Mouse (Mus musculus) midbrain, embryonic 11.5 days (tissue): ENCODE data around the gene Apc2. TPM values are rescaled to one million over a fixed set of nuclear protein-coding genes. Genes with fewer than 3 reads are reported as not detected.

Experiments
- ATAC-seq: fragments of 200-750 bp; cut with Nextera tagmentation; 2 replicates; pipeline ENCODE4 v1.8.0; 2017; ENCODE audit warnings: moderate TSS enrichment, moderate library complexity; ENCODE audit not compliant: low FRiP score
- DNase-seq: peaks from one replicate; pipeline ENCODE4 v3.0.0; 2015; ENCODE audit warnings: low spot score; ENCODE audit errors: missing footprints
- H3K27ac ChIP-seq: fragments of 300-500 bp; sonication (generic); 2 replicates; pipeline ENCODE4 v1.5.1; 2014; ENCODE audit warnings: low read depth, low read length
- H3K27me3 ChIP-seq: fragments of 300-500 bp; sonication (generic); 2 replicates; pipeline ENCODE4 v1.6.1; 2014; ENCODE audit warnings: mild to moderate bottlenecking, low read length, moderate library complexity, mixed read lengths; ENCODE audit not compliant: control insufficient read depth, insufficient read depth
- H3K36me3 ChIP-seq: fragments of 300-500 bp; sonication (generic); 2 replicates; pipeline ENCODE4 v1.6.1; 2014; ENCODE audit warnings: mild to moderate bottlenecking, low read length, moderate library complexity, mixed read lengths; ENCODE audit not compliant: control insufficient read depth, insufficient read depth
- H3K4me1 ChIP-seq: fragments of 300-500 bp; sonication (generic); 2 replicates; pipeline ENCODE4 v1.6.1; 2014; ENCODE audit warnings: low read length; ENCODE audit not compliant: control insufficient read depth, insufficient read depth
- H3K4me2 ChIP-seq: fragments of 300-500 bp; sonication (generic); 2 replicates; pipeline ENCODE4 v1.6.1; 2014; ENCODE audit warnings: mild to moderate bottlenecking, moderate library complexity
- H3K4me3 ChIP-seq: fragments of 300-500 bp; sonication (generic); 2 replicates; pipeline ENCODE4 v1.5.1; 2014; ENCODE audit warnings: low read depth, low read length
- H3K9ac ChIP-seq: fragments of 300-500 bp; sonication (generic); 2 replicates; pipeline ENCODE4 v1.6.1; 2014; ENCODE audit warnings: low read length
- H3K9me3 ChIP-seq: fragments of 300-500 bp; sonication (generic); 2 replicates; pipeline ENCODE4 v1.6.1; 2016; ENCODE audit warnings: low read length; ENCODE audit not compliant: control insufficient read depth
- WGBS: fragments of 180-500 bp; shearing (Covaris S2); extraction: QIAGEN DNeasy Blood & Tissue Kit; methylation state at CpG from one replicate; pipeline ENCODE4 v1.1.7; 2014; 5-methylcytosine and 5-hydroxymethylcytosine counted together
- polyA plus RNA-seq: library from polyadenylated mRNA; unstranded; fragments of >200 nt; fragmentation: Nextera tagmentation; extraction: Ambion mirVana; gene quantifications from 2 replicates; pipeline ENCODE4 v1.2.1, GENCODE M21; 2014

Gene Apc2
- polyA plus RNA-seq, 1 experiment from 2014 or later = 63.4 TPM

GRCm38 (mm10) chr10:80261585-80261968 is 34.2 kb upstream of the Apc2 start:
- Histone ChIP-seq H3K36me3 (peaks cover 4% of the 10 kb centered on the region), H3K9me3 (no peaks in the 10 kb centered on the region), H3K27me3 (no peaks in the 10 kb centered on the region), H3K4me3 (peak overlapping the region; percentile 36), H3K4me2 (peak overlapping the region; percentile 71), H3K27ac (peak overlapping the region; percentile 90), H3K4me1 (peaks cover 39% of the 10 kb centered on the region), H3K9ac (peak overlapping the region; percentile 61)
- under 1% methylated on average over 14 of the region's 14 CpGs for WGBS
- DNase-seq = peak; percentile 98
- ATAC-seq = peak; percentile 55

DNA sequence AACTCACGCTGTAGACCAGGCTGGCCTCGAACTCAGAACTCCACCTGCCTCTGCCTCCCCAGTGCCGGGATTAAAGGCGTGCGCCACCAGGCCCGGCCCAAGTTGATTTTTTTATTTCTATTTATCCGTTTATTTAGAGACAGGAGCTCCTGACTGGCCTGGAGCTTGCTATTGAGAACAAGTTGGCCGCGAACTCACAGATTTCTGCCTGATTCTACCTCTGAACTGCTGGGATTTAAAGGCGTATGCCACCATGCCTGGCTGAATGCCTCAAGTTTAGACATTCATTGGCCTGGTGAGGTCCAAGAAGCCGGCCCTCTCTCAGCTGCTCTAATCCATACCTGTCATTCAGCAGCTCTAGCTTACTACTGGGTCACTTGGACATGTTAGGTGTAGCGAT is 33.6 kb upstream of the Apc2 start:
- DNase-seq (no peak), ATAC-seq (no peak)
- 71% methylated on average over 12 of the region's 12 CpGs for WGBS
- H3K36me3 ChIP-seq = peaks cover 4% of the 10 kb centered on the region
- peaks cover 45% of the 10 kb centered on the region for H3K4me1 ChIP-seq
- no peak overlapping the region for H3K4me2 ChIP-seq
- no peak overlapping the region; the same call in 1 of the 2 replicates for H3K9ac ChIP-seq
- H3K27me3 ChIP-seq = no peaks in the 10 kb centered on the region
- H3K9me3 ChIP-seq = no peaks in the 10 kb centered on the region
- no peak overlapping the region for H3K27ac ChIP-seq
- no peak overlapping the region; the same call in none of the 2 replicates for H3K4me3 ChIP-seq

DNA sequence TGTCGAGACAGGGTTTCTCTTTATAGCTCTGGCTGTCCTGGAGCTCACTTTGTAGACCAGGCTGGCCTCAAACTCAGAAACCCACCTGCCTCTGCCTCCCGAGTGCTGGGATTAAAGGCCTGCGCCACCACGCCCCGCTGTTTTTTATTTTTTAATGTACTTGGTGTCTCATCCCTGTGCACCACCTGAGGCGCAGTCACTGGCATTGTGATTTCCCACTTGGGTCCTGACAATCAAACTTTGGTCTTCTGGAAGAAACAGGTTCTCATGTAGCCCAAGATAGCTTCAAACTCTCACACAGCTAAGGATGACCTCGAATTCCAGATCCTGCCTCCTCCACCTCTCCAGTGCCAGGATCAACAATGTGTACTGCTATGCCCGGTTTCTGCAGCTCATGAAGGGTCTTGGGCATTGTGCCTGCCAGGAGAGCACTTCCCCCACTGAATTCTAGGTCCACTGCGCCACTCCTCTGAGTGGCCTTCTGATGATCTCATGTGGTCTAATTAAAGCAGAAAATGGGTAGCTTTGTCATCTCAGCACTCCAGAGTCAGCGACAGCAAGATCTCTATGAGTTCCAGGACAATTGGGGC is 32.9 kb upstream of the Apc2 start:
- Histone ChIP-seq H3K4me1 (peaks cover 52% of the 10 kb centered on the region), H3K4me2 (no peak overlapping the region), H3K4me3 (no peak overlapping the region), H3K27me3 (no peaks in the 10 kb centered on the region), H3K36me3 (peaks cover 3% of the 10 kb centered on the region), H3K27ac (no peak overlapping the region), H3K9ac (no peak overlapping the region), H3K9me3 (no peaks in the 10 kb centered on the region)
- WGBS = 92% methylated on average over 10 of the region's 10 CpGs
- DNase-seq (no peak), ATAC-seq (no peak)

- H3K4me3 ChIP-seq = peak overlapping the region; percentile 97
- no peaks in the 10 kb centered on the region for H3K27me3 ChIP-seq
- H3K9ac ChIP-seq = peak overlapping the region; percentile 99
- ATAC-seq (peak; percentile 65), DNase-seq (peak; percentile 100)
- H3K9me3 ChIP-seq = no peaks in the 10 kb centered on the region
- peaks cover 2% of the 10 kb centered on the region for H3K36me3 ChIP-seq
- H3K4me1 ChIP-seq = peaks cover 51% of the 10 kb centered on the region
- H3K4me2 ChIP-seq = peak overlapping the region; percentile 73
- WGBS = 3% methylated on average over 73 of the region's 81 CpGs
- H3K27ac ChIP-seq = peak overlapping the region; percentile 51
Observed at GRCm38 (mm10) chr10:80264341-80265148, 31.2 kb upstream of the Apc2 start.

GRCm38 (mm10) chr10:80265149-80265486 is 30.7 kb upstream of the Apc2 start:
- ATAC-seq = no peak
- H3K4me2 ChIP-seq = peak overlapping the region; percentile 73
- H3K27me3 ChIP-seq = no peaks in the 10 kb centered on the region
- DNase-seq = peak; percentile 93
- H3K9ac ChIP-seq = peak overlapping the region; percentile 99
- H3K4me1 ChIP-seq = peaks cover 49% of the 10 kb centered on the region
- H3K27ac ChIP-seq = peak overlapping the region; percentile 51
- WGBS = under 1% methylated on average over 18 of the region's 18 CpGs
- H3K4me3 ChIP-seq = peak overlapping the region; percentile 97
- no peaks in the 10 kb centered on the region for H3K9me3 ChIP-seq
- H3K36me3 ChIP-seq = peaks cover 2% of the 10 kb centered on the region

DNA sequence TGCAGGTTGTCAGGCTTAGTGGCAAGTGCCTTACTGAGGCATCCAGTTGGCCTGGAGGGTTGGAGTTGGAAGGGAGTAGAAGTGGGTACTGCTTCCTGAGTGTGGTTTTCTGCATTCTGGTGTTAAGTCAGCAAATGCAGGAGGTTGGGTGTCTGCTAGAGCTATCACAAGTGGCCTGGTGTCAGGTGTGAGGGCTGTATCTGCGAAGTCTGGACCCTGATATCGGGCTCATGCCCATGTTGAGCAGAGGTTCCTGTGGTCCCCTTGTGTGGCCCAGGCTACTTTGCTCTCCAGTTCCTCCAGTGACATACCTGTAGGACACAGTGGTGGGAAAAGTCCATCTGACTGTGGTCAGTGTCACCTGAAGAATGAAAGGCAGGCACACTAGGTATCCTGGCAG is 25.7 kb upstream of the Apc2 start:
- H3K9me3 ChIP-seq = no peaks in the 10 kb centered on the region
- ATAC-seq = no peak
- WGBS = 98% methylated on average over 2 of the region's 2 CpGs
- H3K4me1 ChIP-seq = peaks cover 35% of the 10 kb centered on the region
- peaks cover 8% of the 10 kb centered on the region for H3K36me3 ChIP-seq
- H3K9ac ChIP-seq = no peak overlapping the region
- H3K4me3 ChIP-seq = no peak overlapping the region
- H3K27ac ChIP-seq = no peak overlapping the region
- DNase-seq = no peak
- H3K4me2 ChIP-seq = no peak overlapping the region
- H3K27me3 ChIP-seq = no peaks in the 10 kb centered on the region

GRCm38 (mm10) chr10:80270734-80271181 is 25.0 kb upstream of the Apc2 start:
- no peak overlapping the region for H3K4me2 ChIP-seq
- no peak overlapping the region for H3K4me3 ChIP-seq
- H3K27ac ChIP-seq = no peak overlapping the region
- DNase-seq (no peak), ATAC-seq (no peak)
- peaks cover 8% of the 10 kb centered on the region for H3K36me3 ChIP-seq
- no peaks in the 10 kb centered on the region for H3K9me3 ChIP-seq
- H3K9ac ChIP-seq = peak overlapping the region; percentile 25; the same call in 1 of the 2 replicates
- 83% methylated on average over 6 of the region's 6 CpGs for WGBS
- peaks cover 31% of the 10 kb centered on the region for H3K4me1 ChIP-seq
- H3K27me3 ChIP-seq = no peaks in the 10 kb centered on the region

- H3K27ac ChIP-seq = no peak overlapping the region
- H3K4me3 ChIP-seq = no peak overlapping the region
- WGBS = 87% methylated on average over 5 of the region's 5 CpGs
Observed at GRCm38 (mm10) chr10:80271186-80271843, 24.5 kb upstream of the Apc2 start.

More at GRCm38 (mm10) chr10:80271186-80271843, 24.5 kb upstream of the Apc2 start:
- no peak for ATAC-seq
- H3K27me3 ChIP-seq = no peaks in the 10 kb centered on the region
- no peak overlapping the region for H3K4me2 ChIP-seq
- peaks cover 8% of the 10 kb centered on the region for H3K36me3 ChIP-seq
- peaks cover 26% of the 10 kb centered on the region for H3K4me1 ChIP-seq
- H3K9ac ChIP-seq = no peak overlapping the region
- no peak for DNase-seq
- H3K9me3 ChIP-seq = no peaks in the 10 kb centered on the region
